7 mouse cellular contexts compared by ENCODE assay signal in genomic region chr17:80223829-80224228, GRCm38 (mm10). TPM values are rescaled to one million over a fixed set of nuclear protein-coding genes. Genes with fewer than 3 reads are reported as not detected.
DNase-seq lines count a peak whose midpoint lies in the region; ATAC-seq and TF ChIP-seq lines count a peak whose summit lies in the region.

No protein-coding gene starts in this region.

- WGBS in forebrain, embryonic 13.5 days = 11% methylated on average over 9 of the region's 9 CpGs
- 8% methylated on average over 9 of the region's 9 CpGs for WGBS in liver, embryonic 11.5 days
- 8% methylated on average over 9 of the region's 9 CpGs for WGBS in stomach, embryonic 16.5 days

- no peaks in the 10 kb centered on the region for H3K27me3 ChIP-seq in testis, adult 2 months (ENCODE audit: control insufficient read depth, insufficient read depth, low read length)
- no peaks in the 10 kb centered on the region for H3K27me3 ChIP-seq in forebrain, embryonic 13.5 days
- no peaks in the 10 kb centered on the region for H3K27me3 ChIP-seq in liver, embryonic 11.5 days (replicated peaks; ENCODE audit: control insufficient read depth, insufficient read depth, low read length)
- H3K27me3 ChIP-seq in stomach, embryonic 16.5 days (ENCODE audit: control insufficient read depth, insufficient read depth, low read length) = no peaks in the 10 kb centered on the region

- no peaks in the 10 kb centered on the region for H3K36me3 ChIP-seq in testis, adult 2 months (ENCODE audit: control insufficient read depth, insufficient read depth, low read length)
- peaks cover 13% of the 10 kb centered on the region; the same call in 1 of the 2 replicates for H3K36me3 ChIP-seq in forebrain, embryonic 13.5 days (ENCODE audit: poor library complexity, severe bottlenecking)
- H3K36me3 ChIP-seq in liver, embryonic 11.5 days (ENCODE audit: control insufficient read depth, insufficient read depth, low read length) = peaks cover 1% of the 10 kb centered on the region; the same call in 1 of the 2 replicates
- H3K36me3 ChIP-seq in stomach, embryonic 16.5 days (ENCODE audit: control insufficient read depth, insufficient read depth, low read length) = no peaks in the 10 kb centered on the region

- peak; percentile 50 for ATAC-seq in forebrain, embryonic 13.5 days
- ATAC-seq in liver, embryonic 11.5 days (replicated peaks; ENCODE audit: low FRiP score) = peak; percentile 27
- ATAC-seq in stomach, embryonic 16.5 days (ENCODE audit: insufficient read depth, low FRiP score) = peak; percentile 11; the same call in 1 of the 2 replicates

- H3K4me1 ChIP-seq in testis, adult 2 months (ENCODE audit: control insufficient read depth, insufficient read depth, low read length) = peaks cover 2% of the 10 kb centered on the region
- peaks cover 5% of the 10 kb centered on the region for H3K4me1 ChIP-seq in forebrain, embryonic 13.5 days
- H3K4me1 ChIP-seq in liver, embryonic 11.5 days (replicated peaks; ENCODE audit: control insufficient read depth, insufficient read depth, low read length) = peaks cover 3% of the 10 kb centered on the region; the same call in 1 of the 2 replicates
- no peaks in the 10 kb centered on the region for H3K4me1 ChIP-seq in stomach, embryonic 16.5 days (ENCODE audit: control insufficient read depth, insufficient read depth, low read length)

- TF ChIP-seq POLR2A in testis, adult 2 months (IDR thresholded peaks at IDR 0.05; ENCODE audit: control insufficient read depth, low read depth, low read length) = no peak

- H3K4me2 ChIP-seq in forebrain, embryonic 13.5 days = peak overlapping the region; percentile 80
- H3K4me2 ChIP-seq in liver, embryonic 11.5 days = peak overlapping the region; percentile 80
- peak overlapping the region; percentile 75 for H3K4me2 ChIP-seq in stomach, embryonic 16.5 days (ENCODE audit: low read depth, low read length)

- no peaks in the 10 kb centered on the region for H3K9me3 ChIP-seq in forebrain, embryonic 13.5 days (replicated peaks)
- H3K9me3 ChIP-seq in liver, embryonic 11.5 days (ENCODE audit: control insufficient read depth, low read length) = no peaks in the 10 kb centered on the region
- no peaks in the 10 kb centered on the region for H3K9me3 ChIP-seq in stomach, embryonic 16.5 days (replicated peaks; ENCODE audit: control insufficient read depth, low read length)

- H3K4me3 ChIP-seq in testis, adult 2 months (ENCODE audit: control insufficient read depth, low read depth, low read length) = peak overlapping the region; percentile 94
- H3K4me3 ChIP-seq in forebrain, embryonic 13.5 days = peak overlapping the region; percentile 57
- peak overlapping the region; percentile 67 for H3K4me3 ChIP-seq in liver, embryonic 11.5 days (ENCODE audit: low read depth, low read length)
- peak overlapping the region; percentile 65 for H3K4me3 ChIP-seq in stomach, embryonic 16.5 days (replicated peaks; ENCODE audit: low read length)

- TF ChIP-seq CTCF in testis, adult 2 months (IDR thresholded peaks at IDR 0.05; ENCODE audit: control insufficient read depth, insufficient read depth, insufficient replicate concordance, low read depth, low read length) = no peak

- H3K9ac ChIP-seq in forebrain, embryonic 13.5 days = peak overlapping the region; percentile 75
- H3K9ac ChIP-seq in liver, embryonic 11.5 days (ENCODE audit: low read depth, low read length) = peak overlapping the region; percentile 84
- peak overlapping the region; percentile 81 for H3K9ac ChIP-seq in stomach, embryonic 16.5 days (ENCODE audit: low read length)

- H3K27ac ChIP-seq in testis, adult 2 months (ENCODE audit: control insufficient read depth, insufficient read depth, low read depth, low read length) = peak overlapping the region; percentile 63
- no peak overlapping the region for H3K27ac ChIP-seq in forebrain, embryonic 13.5 days
- H3K27ac ChIP-seq in liver, embryonic 11.5 days (ENCODE audit: low read depth, low read length) = peak overlapping the region; percentile 20; the same call in 1 of the 2 replicates
- H3K27ac ChIP-seq in stomach, embryonic 16.5 days (ENCODE audit: low read length) = peak overlapping the region; percentile 88

- DNase-seq in testis, postnatal 10 days (ENCODE audit: low spot score) = no peak
- DNase-seq in liver, embryonic 11.5 days (ENCODE audit: low spot score) = peak; percentile 47
- DNase-seq in right cerebral cortex, postnatal 10 days (ENCODE audit: low spot score in 2 of 2) = no peak
- DNase-seq in thymus, adult 18-20 months = no peak

RNA-seq across cellular contexts. Expression of gene Gemin6, which starts 0.4 kb away (rescaled TPM):
- 14.2 and 15.3 TPM in 2 replicates for polyA plus RNA-seq in testis, adult 2 months (2012; rRNA removed)
- polyA plus RNA-seq in forebrain, embryonic 13.5 days (2015; fragmentation: Nextera tagmentation; extraction: Ambion mirVana) = 33.6 and 35.8 TPM in 2 replicates
- 71.9 and 75.9 TPM in 2 replicates for polyA plus RNA-seq in liver, embryonic 11.5 days (2014; fragmentation: Nextera tagmentation; extraction: Ambion mirVana)
- polyA plus RNA-seq in stomach, embryonic 16.5 days (2015; fragmentation: Nextera tagmentation; extraction: Ambion mirVana) = 35.6 and 36.5 TPM in 2 replicates

RNA-seq across cellular contexts. Expression of gene Ttc39d, which starts 16.6 kb away (rescaled TPM):
- 137 and 174 TPM in 2 replicates for polyA plus RNA-seq in testis, adult 2 months (2012; rRNA removed)
- 0.11 and 0.13 TPM in 2 replicates for polyA plus RNA-seq in forebrain, embryonic 13.5 days (2015; fragmentation: Nextera tagmentation; extraction: Ambion mirVana)
- polyA plus RNA-seq in liver, embryonic 11.5 days (2014; fragmentation: Nextera tagmentation; extraction: Ambion mirVana) = not detected in 2 replicates
- 0.10 TPM in 1 of 2 replicates, not detected in the other for polyA plus RNA-seq in stomach, embryonic 16.5 days (2015; fragmentation: Nextera tagmentation; extraction: Ambion mirVana)

RNA-seq across cellular contexts. Expression of gene Srsf7, which starts 16.7 kb away (rescaled TPM):
- 63.1 and 79.8 TPM in 2 replicates for polyA plus RNA-seq in testis, adult 2 months (2012; rRNA removed)
- polyA plus RNA-seq in forebrain, embryonic 13.5 days (2015; fragmentation: Nextera tagmentation; extraction: Ambion mirVana) = 747 and 755 TPM in 2 replicates
- 649 and 673 TPM in 2 replicates for polyA plus RNA-seq in liver, embryonic 11.5 days (2014; fragmentation: Nextera tagmentation; extraction: Ambion mirVana)
- 461 and 480 TPM in 2 replicates for polyA plus RNA-seq in stomach, embryonic 16.5 days (2015; fragmentation: Nextera tagmentation; extraction: Ambion mirVana)

Comparison
In these comparisons a context has a peak if more than half of its experiments do, and no peak if none do; other contexts are left out.
1. RNA of gene Ttc39d, which starts 16.6 kb away (polyA plus RNA-seq): 137 to 174 TPM in testis, adult 2 months; 0.11 to 0.13 TPM in forebrain, embryonic 13.5 days, 0.10 TPM in stomach, embryonic 16.5 days and not detected in liver, embryonic 11.5 days; every median in the first group is over 100 times any median in the second.
2. Peak in every context shown above with its lines, with median percentiles within 50 percentile points of each other: H3K4me3 ChIP-seq, ATAC-seq, H3K4me2 ChIP-seq and H3K9ac ChIP-seq.